Mouse (Mus musculus): Measurements from ENCODE around the gene Cep128. TPM values are rescaled to one million over a fixed set of nuclear protein-coding genes. Genes with fewer than 3 reads are reported as not detected.

Gene Cep128
- polyA plus RNA-seq, 1 experiment: 5.4 TPM

DNA sequence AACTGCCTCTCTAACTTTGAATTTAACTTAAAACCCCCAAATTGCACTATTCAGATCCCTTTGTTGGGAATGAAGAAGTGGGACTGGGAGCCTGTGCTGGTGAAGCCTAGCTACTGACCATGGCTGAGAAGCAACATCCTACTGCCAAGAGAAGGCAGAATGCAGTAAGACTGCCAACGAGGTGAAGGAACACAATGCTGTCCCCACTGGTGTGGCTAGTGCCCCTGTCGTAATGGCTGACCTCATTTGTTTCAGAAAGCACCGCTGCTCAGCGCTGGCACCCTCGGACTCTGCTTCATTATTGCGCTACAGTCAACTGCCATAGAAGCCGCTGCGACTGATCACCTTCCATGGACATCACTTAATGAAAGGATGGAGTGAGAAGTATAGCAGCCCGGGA lies 298.2 kb downstream of the Cep128 start:
- TF ChIP-seq USF1 (IDR thresholded peaks at IDR 0.05; ENCODE audit: low read depth): no peak
- no peak for TF ChIP-seq MAX (IDR thresholded peaks at IDR 0.05)
- no peak for TF ChIP-seq MYOG (IDR thresholded peaks at IDR 0.05; ENCODE audit: control insufficient read depth, extremely low read depth, insufficient read length)
- TF ChIP-seq CTCF (IDR thresholded peaks at IDR 0.05; ENCODE audit: control insufficient read depth, insufficient read depth, insufficient read length): no peak
- TF ChIP-seq MYOD1 (IDR thresholded peaks at IDR 0.05; ENCODE audit: control insufficient read depth, insufficient read length, low read depth): no peak
- TF ChIP-seq CEBPB (IDR thresholded peaks at IDR 0.05; ENCODE audit: low read depth): no peak
- TF ChIP-seq FOSL1 (IDR thresholded peaks at IDR 0.05; ENCODE audit: insufficient read depth, low read length, poor library complexity, severe bottlenecking): no peak
- no peaks in the 10 kb centered on the region for H3K79me2 ChIP-seq (ENCODE audit: control insufficient read depth, insufficient read depth)
- no peaks in the 10 kb centered on the region for H3K27me3 ChIP-seq (ENCODE audit: control insufficient read depth, insufficient read depth, insufficient read length)
- H3K36me3 ChIP-seq (ENCODE audit: control insufficient read depth, insufficient read depth): no peaks in the 10 kb centered on the region
- H3K79me3 ChIP-seq (ENCODE audit: low read depth): no peaks in the 10 kb centered on the region
- no peak overlapping the region for H3K4me3 ChIP-seq (ENCODE audit: insufficient read depth, poor library complexity, severe bottlenecking)
- no peak overlapping the region for H3ac ChIP-seq (ENCODE audit: control insufficient read depth, insufficient read length, low read depth)

GRCm38 (mm10) chr12:91075600-91075999 lies 308.6 kb downstream of the Cep128 start:
- no peak overlapping the region for H3ac ChIP-seq (ENCODE audit: control insufficient read depth, insufficient read length, low read depth)
- no peaks in the 10 kb centered on the region for H3K79me2 ChIP-seq (ENCODE audit: control insufficient read depth, insufficient read depth)
- H3K79me3 ChIP-seq (ENCODE audit: low read depth): no peaks in the 10 kb centered on the region
- H3K4me3 ChIP-seq (ENCODE audit: insufficient read depth, poor library complexity, severe bottlenecking): no peak overlapping the region
- H3K36me3 ChIP-seq (ENCODE audit: control insufficient read depth, insufficient read depth): no peaks in the 10 kb centered on the region
- TF ChIP-seq MYOD1 (IDR thresholded peaks at IDR 0.05; ENCODE audit: control insufficient read depth, insufficient read length, low read depth) (no peak), MYOG (IDR thresholded peaks at IDR 0.05; ENCODE audit: control insufficient read depth, extremely low read depth, insufficient read length) (no peak), CTCF (IDR thresholded peaks at IDR 0.05; ENCODE audit: control insufficient read depth, insufficient read depth, insufficient read length) (no peak), USF1 (IDR thresholded peaks at IDR 0.05; ENCODE audit: low read depth) (no peak), FOSL1 (IDR thresholded peaks at IDR 0.05; ENCODE audit: insufficient read depth, low read length, poor library complexity, severe bottlenecking) (no peak), MAX (IDR thresholded peaks at IDR 0.05) (no peak), CEBPB (IDR thresholded peaks at IDR 0.05; ENCODE audit: low read depth) (no peak)
- no peaks in the 10 kb centered on the region for H3K27me3 ChIP-seq (ENCODE audit: control insufficient read depth, insufficient read depth, insufficient read length)

DNA sequence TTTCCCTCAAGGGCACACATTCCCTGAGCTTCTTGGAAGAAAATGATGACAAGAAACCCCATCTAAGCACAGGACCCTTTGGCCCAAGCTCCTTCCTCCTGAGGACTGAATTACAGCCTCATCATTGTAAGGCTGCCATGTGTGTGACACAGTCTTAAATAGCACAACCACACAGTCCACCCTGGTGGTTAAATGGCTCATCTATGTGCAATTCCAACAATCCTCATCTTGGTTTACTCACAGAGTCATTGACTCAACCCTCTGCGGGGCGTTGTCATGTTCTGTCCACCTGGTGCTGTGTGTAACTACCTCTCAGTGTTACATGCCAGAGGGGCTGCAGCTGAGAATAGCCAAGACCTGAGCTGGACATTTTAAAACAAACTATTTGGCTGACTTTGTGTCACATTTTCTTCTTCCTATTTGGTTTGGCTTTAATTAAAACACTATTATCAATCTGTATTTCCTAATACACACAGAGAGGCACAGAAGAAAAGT lies 313.6 kb downstream of the Cep128 start:
- Histone ChIP-seq H3K79me3 (ENCODE audit: low read depth) (no peaks in the 10 kb centered on the region), H3K79me2 (ENCODE audit: control insufficient read depth, insufficient read depth) (no peaks in the 10 kb centered on the region), H3ac (ENCODE audit: control insufficient read depth, insufficient read length, low read depth) (no peak overlapping the region), H3K36me3 (ENCODE audit: control insufficient read depth, insufficient read depth) (no peaks in the 10 kb centered on the region), H3K27me3 (ENCODE audit: control insufficient read depth, insufficient read depth, insufficient read length) (no peaks in the 10 kb centered on the region), H3K4me3 (ENCODE audit: insufficient read depth, poor library complexity, severe bottlenecking) (no peak overlapping the region)
- TF ChIP-seq MYOD1 (IDR thresholded peaks at IDR 0.05; ENCODE audit: control insufficient read depth, insufficient read length, low read depth) (peak; percentile 97), MYOG (IDR thresholded peaks at IDR 0.05; ENCODE audit: control insufficient read depth, extremely low read depth, insufficient read length) (no peak), FOSL1 (IDR thresholded peaks at IDR 0.05; ENCODE audit: insufficient read depth, low read length, poor library complexity, severe bottlenecking) (peak; percentile 32), MAX (IDR thresholded peaks at IDR 0.05) (peak; percentile 34)

- H3ac ChIP-seq (ENCODE audit: control insufficient read depth, insufficient read length, low read depth): no peak overlapping the region
- H3K4me3 ChIP-seq (ENCODE audit: insufficient read depth, poor library complexity, severe bottlenecking): no peak overlapping the region
- H3K27me3 ChIP-seq (ENCODE audit: control insufficient read depth, insufficient read depth, insufficient read length): no peaks in the 10 kb centered on the region
- no peaks in the 10 kb centered on the region for H3K36me3 ChIP-seq (ENCODE audit: control insufficient read depth, insufficient read depth)
- TF ChIP-seq MAX (IDR thresholded peaks at IDR 0.05) (no peak), MYOG (IDR thresholded peaks at IDR 0.05; ENCODE audit: control insufficient read depth, extremely low read depth, insufficient read length) (no peak), USF1 (IDR thresholded peaks at IDR 0.05; ENCODE audit: low read depth) (no peak), CEBPB (IDR thresholded peaks at IDR 0.05; ENCODE audit: low read depth) (no peak), CTCF (IDR thresholded peaks at IDR 0.05; ENCODE audit: control insufficient read depth, insufficient read depth, insufficient read length) (no peak)
- no peaks in the 10 kb centered on the region for H3K79me3 ChIP-seq (ENCODE audit: low read depth)
- H3K79me2 ChIP-seq (ENCODE audit: control insufficient read depth, insufficient read depth): no peaks in the 10 kb centered on the region
Observed at GRCm38 (mm10) chr12:91067083-91067441, 317.1 kb downstream of the Cep128 start.

- no peak for TF ChIP-seq CEBPB (IDR thresholded peaks at IDR 0.05; ENCODE audit: low read depth)
- TF ChIP-seq CTCF (IDR thresholded peaks at IDR 0.05; ENCODE audit: control insufficient read depth, insufficient read depth, insufficient read length): no peak
- no peak for TF ChIP-seq FOSL1 (IDR thresholded peaks at IDR 0.05; ENCODE audit: insufficient read depth, low read length, poor library complexity, severe bottlenecking)
- no peak for TF ChIP-seq MYOG (IDR thresholded peaks at IDR 0.05; ENCODE audit: control insufficient read depth, extremely low read depth, insufficient read length)
- TF ChIP-seq USF1 (IDR thresholded peaks at IDR 0.05; ENCODE audit: low read depth): no peak
- no peak for TF ChIP-seq MAX (IDR thresholded peaks at IDR 0.05)
- no peak for TF ChIP-seq MYOD1 (IDR thresholded peaks at IDR 0.05; ENCODE audit: control insufficient read depth, insufficient read length, low read depth)
Observed at GRCm38 (mm10) chr12:91066286-91067082, 317.7 kb downstream of the Cep128 start.

More at GRCm38 (mm10) chr12:91066286-91067082, 317.7 kb downstream of the Cep128 start:
- Histone ChIP-seq H3K4me3 (ENCODE audit: insufficient read depth, poor library complexity, severe bottlenecking) (no peak overlapping the region), H3ac (ENCODE audit: control insufficient read depth, insufficient read length, low read depth) (no peak overlapping the region), H3K36me3 (ENCODE audit: control insufficient read depth, insufficient read depth) (no peaks in the 10 kb centered on the region), H3K79me3 (ENCODE audit: low read depth) (no peaks in the 10 kb centered on the region), H3K27me3 (ENCODE audit: control insufficient read depth, insufficient read depth, insufficient read length) (no peaks in the 10 kb centered on the region), H3K79me2 (ENCODE audit: control insufficient read depth, insufficient read depth) (no peaks in the 10 kb centered on the region)
